Mouse (Mus musculus) fat pad, adult 2 months (tissue): ENCODE results near the gene Irf9.

Experiments used
- DNase-seq: peaks from one replicate; pipeline ENCODE4 v3.0.0-alpha.2; 2011; ENCODE audit warnings: low read depth, low spot score; ENCODE audit errors: extremely low read depth

The Irf9 gene

GRCm38 (mm10) chr14:55651528-55651927, 48.2 kb downstream of the Irf9 start:
- no peak for DNase-seq

- DNase-seq = no peak
Observed at GRCm38 (mm10) chr14:55656935-55657334, 53.6 kb downstream of the Irf9 start.

GRCm38 (mm10) chr14:55658011-55658410, 54.6 kb downstream of the Irf9 start:
- no peak for DNase-seq
